Mouse (Mus musculus) liver, adult 2 months (tissue): ENCODE measurements around the gene Hnrnpa0. TPM values are rescaled to one million over a fixed set of nuclear protein-coding genes. Genes with fewer than 3 reads are reported as not detected.

Source experiments
- DNase-seq: peaks from one replicate; pipeline ENCODE4 v3.0.0-alpha.2; 2011; ENCODE audit warnings: low read depth, low spot score; ENCODE audit errors: extremely low read depth
- H3K27ac ChIP-seq: fragments of 200-500 bp; replicated peaks from 2 replicates; pipeline ENCODE4 v1.5.1; 2012; ENCODE audit warnings: low read depth, mild to moderate bottlenecking, control low read depth, inconsistent platforms, low read length; ENCODE audit not compliant: insufficient read depth
- H3K27me3 ChIP-seq: fragments of 200-500 bp; 2 replicates; pipeline ENCODE4 v1.6.1; 2012; ENCODE audit warnings: mild to moderate bottlenecking, moderate library complexity, low read length, inconsistent platforms; ENCODE audit not compliant: control insufficient read depth, insufficient read depth
- H3K36me3 ChIP-seq: fragments of 200-500 bp; 2 replicates; pipeline ENCODE4 v1.6.1; 2012; ENCODE audit warnings: low read length, inconsistent platforms; ENCODE audit not compliant: control insufficient read depth, insufficient read depth
- H3K4me1 ChIP-seq: fragments of 200-500 bp; 2 replicates; pipeline ENCODE4 v1.6.1; 2011; ENCODE audit warnings: low read length; ENCODE audit not compliant: control insufficient read depth, insufficient read depth
- H3K4me3 ChIP-seq: fragments of 200-500 bp; 2 replicates; pipeline ENCODE4 v1.5.1; 2011; ENCODE audit warnings: low read depth, mild to moderate bottlenecking, control low read depth, low read length, moderate library complexity; ENCODE audit not compliant: insufficient read depth
- H3K79me2 ChIP-seq: fragments of 200-500 bp; 2 replicates; pipeline ENCODE4 v1.6.1; 2012; ENCODE audit warnings: inconsistent platforms, mild to moderate bottlenecking, low read length, moderate library complexity; ENCODE audit not compliant: control insufficient read depth, insufficient read depth
- H3K9ac ChIP-seq: fragments of 200-500 bp; 2 replicates; pipeline ENCODE4 v1.6.1; 2012; ENCODE audit warnings: low read depth, mild to moderate bottlenecking, control low read depth, inconsistent platforms, low read length
- CTCF ChIP-seq: fragments of 200-500 bp; IDR thresholded peaks from 2 replicates; pipeline ENCODE4 v1.5.1; 2011; ENCODE audit warnings: low read depth, low read length, control low read depth
- POLR2A ChIP-seq: fragments of 200-500 bp; IDR thresholded peaks from 2 replicates; pipeline ENCODE4 v1.6.1; 2011; ENCODE audit warnings: low read length, control low read depth; ENCODE audit not compliant: insufficient read depth; ENCODE audit errors: extremely low read depth
- WGBS: fragments of 180-500 bp; shearing (Covaris S2); methylation state at CpG from one replicate; pipeline ENCODE4 v1.1.7; 2018; 5-methylcytosine and 5-hydroxymethylcytosine counted together
- polyA plus RNA-seq: library from polyadenylated mRNA; depleted of rRNA; stranded (reverse); fragments of >200 nt; gene quantifications from 2 replicates; pipeline ENCODE4 v1.2.3, GENCODE M21; 2012; rRNA removed
- total RNA-seq: library from RNA; depleted of rRNA; stranded (reverse); fragments of >200 nt; gene quantifications from 2 replicates; pipeline ENCODE4 v1.2.3, GENCODE M21; 2014; rRNA removed

The Hnrnpa0 gene
- 16.1 and 20.3 TPM in 2 replicates for total RNA-seq
- polyA plus RNA-seq: 35.4 and 36.0 TPM in 2 replicates

DNA sequence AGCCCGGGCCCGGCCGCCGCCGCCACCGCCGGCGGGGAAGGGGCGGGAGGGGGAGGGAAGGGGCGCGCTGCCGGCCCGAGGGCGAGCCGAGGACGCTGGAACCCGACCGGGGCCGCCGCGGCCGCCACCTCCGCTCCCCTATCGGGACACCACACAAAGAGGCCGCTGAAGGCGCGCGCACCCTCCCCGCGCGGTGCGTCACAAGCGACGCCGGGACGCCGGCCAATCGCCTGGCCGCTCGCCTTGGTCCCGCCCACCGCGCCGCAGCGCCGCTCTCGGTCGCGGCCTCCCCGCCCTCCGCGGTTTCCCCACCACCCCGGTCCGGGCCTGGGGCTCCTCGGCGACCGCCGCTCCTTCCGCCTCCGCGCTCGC lies at the start of gene Hnrnpa0:
TSS of gene Hnrnpa0 (minus strand) at position 161 of the 372 bp plus-strand sequence.
- under 1% methylated on average over 57 of the region's 62 CpGs for WGBS
- DNase-seq: peak; percentile 67
- Histone ChIP-seq H3K27ac (peak within 1 kb of the TSS; percentile 95), H3K4me1 (peaks cover 16% of the 10 kb centered on the region), H3K27me3 (no peaks in the 10 kb centered on the region), H3K79me2 (peaks cover 12% of the 10 kb centered on the region), H3K36me3 (peaks cover 2% of the 10 kb centered on the region; the same call in 1 of the 2 replicates), H3K4me3 (peak within 1 kb of the TSS; percentile 94), H3K9ac (peak within 1 kb of the TSS; percentile 99)
- TF ChIP-seq CTCF: no peak
- TF ChIP-seq POLR2A: peak; percentile 88

GRCm38 (mm10) chr13:58177511-58178208 lies 49.3 kb upstream of the Hnrnpa0 start:
- Histone ChIP-seq H3K4me1 (peaks cover 12% of the 10 kb centered on the region), H3K9ac (no peak overlapping the region), H3K27me3 (no peaks in the 10 kb centered on the region), H3K27ac (no peak overlapping the region), H3K4me3 (no peak overlapping the region), H3K79me2 (peaks cover 7% of the 10 kb centered on the region), H3K36me3 (peaks cover 36% of the 10 kb centered on the region)
- WGBS: 86% methylated on average over 9 of the region's 9 CpGs
- TF ChIP-seq POLR2A (no peak), CTCF (peak; percentile 7; the same call in 1 of the 2 replicates)
- no peak for DNase-seq

GRCm38 (mm10) chr13:58176105-58176504 lies 47.7 kb upstream of the Hnrnpa0 start:
- H3K36me3 ChIP-seq: peaks cover 38% of the 10 kb centered on the region
- H3K4me3 ChIP-seq: no peak overlapping the region
- no peak for TF ChIP-seq CTCF
- peaks cover 2% of the 10 kb centered on the region; the same call in 1 of the 2 replicates for H3K4me1 ChIP-seq
- H3K27me3 ChIP-seq: no peaks in the 10 kb centered on the region
- H3K27ac ChIP-seq: no peak overlapping the region
- no peak overlapping the region for H3K9ac ChIP-seq
- peaks cover 3% of the 10 kb centered on the region; the same call in 1 of the 2 replicates for H3K79me2 ChIP-seq
- DNase-seq: no peak
- WGBS: 59% methylated on average over 3 of the region's 3 CpGs

- DNase-seq: no peak
- H3K9ac ChIP-seq: no peak overlapping the region
- no peaks in the 10 kb centered on the region for H3K27me3 ChIP-seq
- peaks cover 10% of the 10 kb centered on the region for H3K36me3 ChIP-seq
- TF ChIP-seq POLR2A (no peak), CTCF (no peak)
- H3K27ac ChIP-seq: no peak overlapping the region
- no peaks in the 10 kb centered on the region for H3K4me1 ChIP-seq
- no peak overlapping the region for H3K4me3 ChIP-seq
- no peaks in the 10 kb centered on the region for H3K79me2 ChIP-seq
Measured at GRCm38 (mm10) chr13:58168119-58168518, 39.8 kb upstream of the Hnrnpa0 start.

DNA sequence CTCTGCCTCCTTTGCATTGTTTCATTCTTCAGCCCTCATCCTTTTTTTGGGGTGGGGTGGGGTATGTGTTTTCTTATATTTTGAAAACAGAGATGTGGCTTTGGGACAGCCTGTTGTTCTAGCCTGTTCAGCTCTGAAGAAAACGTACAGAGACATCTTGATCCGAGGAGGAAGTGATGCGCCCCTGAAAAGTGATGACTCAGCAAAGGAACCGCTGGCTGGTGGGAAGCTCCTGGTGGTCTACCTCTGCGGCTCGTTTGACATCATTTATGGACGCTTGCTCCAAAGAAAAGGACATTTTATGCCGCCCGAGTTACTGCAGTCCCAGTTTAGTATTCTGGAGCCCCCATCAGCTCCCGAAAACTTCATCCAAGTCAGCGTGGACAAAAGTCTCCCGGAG lies 35.0 kb upstream of the Hnrnpa0 start:
- no peak for TF ChIP-seq CTCF
- no peak for TF ChIP-seq POLR2A
- Histone ChIP-seq H3K9ac (no peak overlapping the region), H3K79me2 (no peaks in the 10 kb centered on the region), H3K27me3 (no peaks in the 10 kb centered on the region), H3K4me1 (no peaks in the 10 kb centered on the region), H3K36me3 (peaks cover 23% of the 10 kb centered on the region), H3K27ac (no peak overlapping the region), H3K4me3 (no peak overlapping the region)
- WGBS: 95% methylated on average over 12 of the region's 12 CpGs
- DNase-seq: no peak

DNA sequence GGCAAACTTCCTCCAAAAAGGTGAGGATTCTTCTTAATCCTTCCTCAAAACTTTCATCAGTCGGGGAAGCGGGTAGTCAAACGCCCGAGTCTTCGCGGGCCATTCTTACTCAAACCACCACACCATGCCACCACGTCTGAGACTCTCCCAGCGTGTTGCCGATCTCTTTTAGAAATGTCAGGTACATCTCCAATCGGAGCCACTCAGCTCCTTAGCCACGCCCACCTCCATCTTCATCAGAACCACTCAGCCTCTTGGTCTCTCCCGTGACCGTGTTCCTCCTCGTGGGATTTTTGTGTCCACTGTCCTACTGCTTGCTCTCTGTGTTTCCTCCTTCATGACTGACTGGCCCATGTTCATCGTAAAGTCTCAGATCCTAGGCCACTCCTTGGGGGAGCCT lies 32.4 kb upstream of the Hnrnpa0 start:
- TF ChIP-seq POLR2A (no peak), CTCF (no peak)
- Histone ChIP-seq H3K79me2 (no peaks in the 10 kb centered on the region; the same call in 1 of the 2 replicates), H3K4me1 (no peaks in the 10 kb centered on the region), H3K27ac (no peak overlapping the region), H3K36me3 (peaks cover 23% of the 10 kb centered on the region), H3K9ac (no peak overlapping the region), H3K27me3 (no peaks in the 10 kb centered on the region), H3K4me3 (no peak overlapping the region)
- WGBS: 97% methylated on average over 15 of the region's 15 CpGs
- no peak for DNase-seq
